Mouse (Mus musculus): ENCODE data around the gene Slc22a14. TPM values are rescaled to one million over a fixed set of nuclear protein-coding genes. Genes with fewer than 3 reads are reported as not detected.

Slc22a14 gene
- polyA plus RNA-seq, 1 experiment from 2014 or later = not detected

- Histone ChIP-seq H3K9ac (replicated peaks; ENCODE audit: low read depth) (no peak overlapping the region), H3K36me3 (ENCODE audit: insufficient read depth, low read length) (no peaks in the 10 kb centered on the region), H3K4me1 (ENCODE audit: insufficient read depth, low read depth, low read length) (no peaks in the 10 kb centered on the region), H3K27me3 (replicated peaks; ENCODE audit: insufficient read depth, low read length) (no peaks in the 10 kb centered on the region), H3K27ac (ENCODE audit: low read length) (no peak overlapping the region), H3K4me3 (ENCODE audit: low read depth, low read length) (no peak overlapping the region), H3K9me3 (ENCODE audit: low read length) (no peaks in the 10 kb centered on the region), H3K4me2 (replicated peaks; ENCODE audit: low read depth, low read length) (no peak overlapping the region)
- 45% methylated on average over 10 of the region's 10 CpGs for WGBS
- no peak for TF ChIP-seq CTCF (IDR thresholded peaks at IDR 0.05)
- no peak for TF ChIP-seq EP300 (IDR thresholded peaks at IDR 0.05)
- DNase-seq (ENCODE audit: low spot score) (peak; percentile 23), ATAC-seq (peak; percentile 25; the same call in 1 of the 2 replicates)
Measured at GRCm38 (mm10) chr9:119199151-119199861, 166.0 kb downstream of the Slc22a14 start.

GRCm38 (mm10) chr9:119192202-119192990 lies 173.0 kb downstream of the Slc22a14 start:
- Histone ChIP-seq H3K9ac (replicated peaks; ENCODE audit: low read depth) (no peak overlapping the region), H3K4me2 (replicated peaks; ENCODE audit: low read depth, low read length) (no peak overlapping the region), H3K36me3 (ENCODE audit: insufficient read depth, low read length) (no peaks in the 10 kb centered on the region), H3K27ac (ENCODE audit: low read length) (no peak overlapping the region), H3K4me3 (ENCODE audit: low read depth, low read length) (no peak overlapping the region), H3K4me1 (ENCODE audit: insufficient read depth, low read depth, low read length) (no peaks in the 10 kb centered on the region), H3K9me3 (ENCODE audit: low read length) (no peaks in the 10 kb centered on the region), H3K27me3 (replicated peaks; ENCODE audit: insufficient read depth, low read length) (no peaks in the 10 kb centered on the region)
- TF ChIP-seq CTCF (IDR thresholded peaks at IDR 0.05) = peak; percentile 75
- TF ChIP-seq EP300 (IDR thresholded peaks at IDR 0.05) = no peak
- WGBS = 30% methylated on average over 11 of the region's 11 CpGs
- ATAC-seq = no peak; the same call in 1 of the 2 replicates
- DNase-seq (ENCODE audit: low spot score) = peak; percentile 49

GRCm38 (mm10) chr9:119181241-119181728 lies 184.1 kb downstream of the Slc22a14 start:
- H3K9me3 ChIP-seq (ENCODE audit: low read length) = no peaks in the 10 kb centered on the region
- 9% methylated on average over 3 of the region's 3 CpGs for WGBS
- H3K27me3 ChIP-seq (replicated peaks; ENCODE audit: insufficient read depth, low read length) = no peaks in the 10 kb centered on the region
- DNase-seq (ENCODE audit: low spot score) (peak; percentile 70), ATAC-seq (peak; percentile 72)
- no peak overlapping the region for H3K4me3 ChIP-seq (ENCODE audit: low read depth, low read length)
- H3K4me2 ChIP-seq (replicated peaks; ENCODE audit: low read depth, low read length) = no peak overlapping the region
- H3K4me1 ChIP-seq (ENCODE audit: insufficient read depth, low read depth, low read length) = no peaks in the 10 kb centered on the region; the same call in 1 of the 2 replicates
- TF ChIP-seq CTCF (IDR thresholded peaks at IDR 0.05) (no peak), EP300 (IDR thresholded peaks at IDR 0.05) (peak; percentile 44)
- no peak overlapping the region for H3K9ac ChIP-seq (replicated peaks; ENCODE audit: low read depth)
- H3K36me3 ChIP-seq (ENCODE audit: insufficient read depth, low read length) = no peaks in the 10 kb centered on the region
- no peak overlapping the region for H3K27ac ChIP-seq (ENCODE audit: low read length)

- Histone ChIP-seq H3K4me3 (ENCODE audit: low read depth, low read length) (no peak overlapping the region), H3K4me2 (replicated peaks; ENCODE audit: low read depth, low read length) (no peak overlapping the region), H3K9me3 (ENCODE audit: low read length) (no peaks in the 10 kb centered on the region), H3K4me1 (ENCODE audit: insufficient read depth, low read depth, low read length) (no peaks in the 10 kb centered on the region; the same call in 1 of the 2 replicates), H3K27me3 (replicated peaks; ENCODE audit: insufficient read depth, low read length) (no peaks in the 10 kb centered on the region), H3K27ac (ENCODE audit: low read length) (no peak overlapping the region), H3K9ac (replicated peaks; ENCODE audit: low read depth) (no peak overlapping the region), H3K36me3 (ENCODE audit: insufficient read depth, low read length) (no peaks in the 10 kb centered on the region)
- DNase-seq (ENCODE audit: low spot score) = no peak
- whole genome bisulfite sequencing = 82% methylated on average over 11 of the region's 11 CpGs
- TF ChIP-seq EP300 (IDR thresholded peaks at IDR 0.05) (no peak), CTCF (IDR thresholded peaks at IDR 0.05) (no peak)
- ATAC-seq = no peak
Measured at GRCm38 (mm10) chr9:119179292-119179691, 186.1 kb downstream of the Slc22a14 start.

GRCm38 (mm10) chr9:119167608-119168007 lies 197.7 kb downstream of the Slc22a14 start:
- no peak for ATAC-seq
- Histone ChIP-seq H3K27ac (ENCODE audit: low read length) (no peak overlapping the region), H3K9me3 (ENCODE audit: low read length) (no peaks in the 10 kb centered on the region), H3K4me3 (ENCODE audit: low read depth, low read length) (no peak overlapping the region), H3K4me2 (replicated peaks; ENCODE audit: low read depth, low read length) (no peak overlapping the region), H3K9ac (replicated peaks; ENCODE audit: low read depth) (no peak overlapping the region), H3K4me1 (ENCODE audit: insufficient read depth, low read depth, low read length) (no peaks in the 10 kb centered on the region), H3K27me3 (replicated peaks; ENCODE audit: insufficient read depth, low read length) (no peaks in the 10 kb centered on the region), H3K36me3 (ENCODE audit: insufficient read depth, low read length) (no peaks in the 10 kb centered on the region)
- no peak for DNase-seq (ENCODE audit: low spot score)
- no peak for TF ChIP-seq EP300 (IDR thresholded peaks at IDR 0.05)
- no peak for TF ChIP-seq CTCF (IDR thresholded peaks at IDR 0.05)
- WGBS = 87% methylated on average over 2 of the region's 2 CpGs

- 85% methylated on average over 6 of the region's 6 CpGs for WGBS
- ATAC-seq = no peak
- Histone ChIP-seq H3K9ac (replicated peaks; ENCODE audit: low read depth) (no peak overlapping the region), H3K4me3 (ENCODE audit: low read depth, low read length) (no peak overlapping the region), H3K4me1 (ENCODE audit: insufficient read depth, low read depth, low read length) (no peaks in the 10 kb centered on the region), H3K27me3 (replicated peaks; ENCODE audit: insufficient read depth, low read length) (no peaks in the 10 kb centered on the region), H3K27ac (ENCODE audit: low read length) (no peak overlapping the region), H3K9me3 (ENCODE audit: low read length) (no peaks in the 10 kb centered on the region), H3K36me3 (ENCODE audit: insufficient read depth, low read length) (no peaks in the 10 kb centered on the region), H3K4me2 (replicated peaks; ENCODE audit: low read depth, low read length) (no peak overlapping the region)
- TF ChIP-seq EP300 (IDR thresholded peaks at IDR 0.05) = no peak
- no peak for TF ChIP-seq CTCF (IDR thresholded peaks at IDR 0.05)
- DNase-seq (ENCODE audit: low spot score) = no peak
Measured at GRCm38 (mm10) chr9:119165548-119165947, 199.8 kb downstream of the Slc22a14 start.
